Mouse (Mus musculus): ENCODE results near the gene Scgb2b26. TPM values are rescaled to one million over a fixed set of nuclear protein-coding genes. Genes with fewer than 3 reads are reported as not detected.
A peak's percentile ranks its signal among the peaks of the same experiment; 100 is the strongest.
"Not testable (repeated sequence)": the region's sequence is repeated elsewhere in the genome, so short reads cannot be mapped to it uniquely, and the experiment has no call there.

The Scgb2b26 gene
- polyA plus RNA-seq (2015; fragmentation: Nextera tagmentation; extraction: Ambion mirVana), result not detected in 2 replicates

GRCm38 (mm10) chr7:33944940-33945339 is at the start of gene Scgb2b26:
Gene Scgb2b26 (minus strand): TSS chr7:33945040.
- no peak within 1 kb of the TSS for H3K4me3 ChIP-seq (ENCODE audit: low read depth, low read length)
- 75% methylated on average over 4 of the region's 4 CpGs for WGBS (ENCODE audit: insufficient replicate concordance)
- H3K9me3 ChIP-seq (ENCODE audit: low read length), result peaks cover 4% of the 10 kb centered on the region
- no peaks in the 10 kb centered on the region for H3K27me3 ChIP-seq (ENCODE audit: insufficient read depth, low read length)
- H3K4me2 ChIP-seq (ENCODE audit: low read depth, low read length), result no peak within 1 kb of the TSS
- no peak within 1 kb of the TSS for H3K27ac ChIP-seq (ENCODE audit: low read depth)
- no peak for ATAC-seq
- no peak within 1 kb of the TSS for H3K9ac ChIP-seq (replicated peaks)
- no peak for TF ChIP-seq CTCF (IDR thresholded peaks at IDR 0.05; ENCODE audit: low read depth)
- no peak for TF ChIP-seq EP300 (IDR thresholded peaks at IDR 0.05; ENCODE audit: low read depth)
- no peaks in the 10 kb centered on the region for H3K4me1 ChIP-seq (ENCODE audit: insufficient read depth)
- no peaks in the 10 kb centered on the region for H3K36me3 ChIP-seq (replicated peaks; ENCODE audit: insufficient read depth, low read length)
- DNase-seq, result no peak

GRCm38 (mm10) chr7:33982281-33982680 is 37.4 kb upstream of the Scgb2b26 start:
- H3K4me2 ChIP-seq (ENCODE audit: low read depth, low read length); ATAC-seq; H3K9me3 ChIP-seq (ENCODE audit: low read length); H3K27ac ChIP-seq (ENCODE audit: low read depth); H3K4me1 ChIP-seq (ENCODE audit: insufficient read depth); H3K36me3 ChIP-seq (replicated peaks; ENCODE audit: insufficient read depth, low read length); H3K4me3 ChIP-seq (ENCODE audit: low read depth, low read length); H3K9ac ChIP-seq (replicated peaks); H3K27me3 ChIP-seq (ENCODE audit: insufficient read depth, low read length): not testable (repeated sequence)
- DNase-seq, result peak; percentile 37
- WGBS (ENCODE audit: insufficient replicate concordance), result 24% methylated on average over 7 of the region's 9 CpGs
- TF ChIP-seq CTCF (IDR thresholded peaks at IDR 0.05; ENCODE audit: low read depth), result peak; percentile 54

- no peak for TF ChIP-seq EP300 (IDR thresholded peaks at IDR 0.05; ENCODE audit: low read depth)
- 0 out of 2 replicates have a peak, but pooled peaks have one; percentile 4 for TF ChIP-seq CTCF (IDR thresholded peaks at IDR 0.05; ENCODE audit: low read depth)
Measured at GRCm38 (mm10) chr7:33902982-33903381, 41.9 kb downstream of the Scgb2b26 start.

GRCm38 (mm10) chr7:33900803-33901202 is 44.0 kb downstream of the Scgb2b26 start:
- no peaks in the 10 kb centered on the region for H3K27me3 ChIP-seq (ENCODE audit: insufficient read depth, low read length)
- TF ChIP-seq EP300 (IDR thresholded peaks at IDR 0.05; ENCODE audit: low read depth) (no peak), CTCF (IDR thresholded peaks at IDR 0.05; ENCODE audit: low read depth) (no peak)
- H3K27ac ChIP-seq (ENCODE audit: low read depth), result no peak overlapping the region
- H3K36me3 ChIP-seq (replicated peaks; ENCODE audit: insufficient read depth, low read length), result no peaks in the 10 kb centered on the region
- H3K4me3 ChIP-seq (ENCODE audit: low read depth, low read length), result no peak overlapping the region
- H3K4me2 ChIP-seq (ENCODE audit: low read depth, low read length), result no peak overlapping the region
- H3K9me3 ChIP-seq (ENCODE audit: low read length), result peaks cover 6% of the 10 kb centered on the region
- ATAC-seq, result no peak
- H3K4me1 ChIP-seq (ENCODE audit: insufficient read depth), result no peaks in the 10 kb centered on the region
- no peak for DNase-seq
- no peak overlapping the region for H3K9ac ChIP-seq (replicated peaks)
- 73% methylated on average over 2 of the region's 2 CpGs for WGBS (ENCODE audit: insufficient replicate concordance)

More at GRCm38 (mm10) chr7:33902982-33903381, 41.9 kb downstream of the Scgb2b26 start:
- H3K4me2 ChIP-seq (ENCODE audit: low read depth, low read length), result no peak overlapping the region
- no peaks in the 10 kb centered on the region for H3K36me3 ChIP-seq (replicated peaks; ENCODE audit: insufficient read depth, low read length)
- ATAC-seq (no peak), DNase-seq (no peak)
- H3K9ac ChIP-seq (replicated peaks), result no peak overlapping the region
- peaks cover 6% of the 10 kb centered on the region for H3K9me3 ChIP-seq (ENCODE audit: low read length)
- no peaks in the 10 kb centered on the region for H3K4me1 ChIP-seq (ENCODE audit: insufficient read depth)
- no peak overlapping the region for H3K4me3 ChIP-seq (ENCODE audit: low read depth, low read length)
- H3K27me3 ChIP-seq (ENCODE audit: insufficient read depth, low read length), result no peaks in the 10 kb centered on the region
- no peak overlapping the region for H3K27ac ChIP-seq (ENCODE audit: low read depth)

GRCm38 (mm10) chr7:33900007-33900406 is 44.8 kb downstream of the Scgb2b26 start:
- Histone ChIP-seq H3K27me3 (ENCODE audit: insufficient read depth, low read length) (no peaks in the 10 kb centered on the region), H3K4me2 (ENCODE audit: low read depth, low read length) (no peak overlapping the region), H3K27ac (ENCODE audit: low read depth) (no peak overlapping the region), H3K9ac (replicated peaks) (no peak overlapping the region), H3K4me3 (ENCODE audit: low read depth, low read length) (no peak overlapping the region), H3K36me3 (replicated peaks; ENCODE audit: insufficient read depth, low read length) (no peaks in the 10 kb centered on the region), H3K4me1 (ENCODE audit: insufficient read depth) (no peaks in the 10 kb centered on the region), H3K9me3 (ENCODE audit: low read length) (peaks cover 6% of the 10 kb centered on the region)
- no peak for TF ChIP-seq EP300 (IDR thresholded peaks at IDR 0.05; ENCODE audit: low read depth)
- TF ChIP-seq CTCF (IDR thresholded peaks at IDR 0.05; ENCODE audit: low read depth), result no peak
- 38% methylated on average over 2 of the region's 2 CpGs for WGBS (ENCODE audit: insufficient replicate concordance)
- ATAC-seq (no peak), DNase-seq (no peak)

Other genes starting within 250 kb of the Scgb2b26 start
- not detected in 2 replicates for gene Scgb2b24, start 205.7 kb downstream of the Scgb2b26 start, polyA plus RNA-seq (2015; fragmentation: Nextera tagmentation; extraction: Ambion mirVana)
- gene Scgb1b24, start 201.2 kb downstream of the Scgb2b26 start, polyA plus RNA-seq (2015; fragmentation: Nextera tagmentation; extraction: Ambion mirVana), result not detected in 2 replicates
- gene Scgb2b27, start 68.9 kb upstream of the Scgb2b26 start, polyA plus RNA-seq (2015; fragmentation: Nextera tagmentation; extraction: Ambion mirVana), result not detected in 2 replicates
- gene Scgb1b27, start 76.4 kb upstream of the Scgb2b26 start, polyA plus RNA-seq (2015; fragmentation: Nextera tagmentation; extraction: Ambion mirVana), result not detected in 2 replicates
- not detected in 2 replicates for gene Scgb1b30, start 150.4 kb upstream of the Scgb2b26 start, polyA plus RNA-seq (2015; fragmentation: Nextera tagmentation; extraction: Ambion mirVana)
- gene Wtip, start 188.2 kb upstream of the Scgb2b26 start, polyA plus RNA-seq (2015; fragmentation: Nextera tagmentation; extraction: Ambion mirVana), result 0.94 and 1.5 TPM in 2 replicates
- 42.1 and 50.0 TPM in 2 replicates for gene Uba2, start 224.6 kb upstream of the Scgb2b26 start, polyA plus RNA-seq (2015; fragmentation: Nextera tagmentation; extraction: Ambion mirVana)